Mouse (Mus musculus): ENCODE results near the gene Bsn. TPM values are rescaled to one million over a fixed set of nuclear protein-coding genes. Genes with fewer than 3 reads are reported as not detected.

The Bsn gene
- polyA plus RNA-seq, 1 experiment from 2014 or later, result 0.89 TPM

GRCm38 (mm10) chr9:108132373-108132772, 57.8 kb downstream of the Bsn start:
- Histone ChIP-seq H3K9me3 (no peaks in the 10 kb centered on the region), H3K27ac (no peak overlapping the region), H3K9ac (no peak overlapping the region), H3K27me3 (no peaks in the 10 kb centered on the region), H3K4me2 (replicated peaks) (no peak overlapping the region), H3K4me3 (no peak overlapping the region), H3K36me3 (no peaks in the 10 kb centered on the region), H3K4me1 (peaks cover 10% of the 10 kb centered on the region)
- ATAC-seq (ENCODE audit: low FRiP score, low read depth), result no peak
- WGBS, result 93% methylated on average over 3 of the region's 3 CpGs

- 84% methylated on average over 5 of the region's 5 CpGs for WGBS
- no peaks in the 10 kb centered on the region for H3K9me3 ChIP-seq
- no peaks in the 10 kb centered on the region for H3K27me3 ChIP-seq
- no peak overlapping the region for H3K4me3 ChIP-seq
- no peak for ATAC-seq (ENCODE audit: low FRiP score, low read depth)
- no peak overlapping the region for H3K4me2 ChIP-seq (replicated peaks)
- H3K36me3 ChIP-seq, result no peaks in the 10 kb centered on the region
- H3K9ac ChIP-seq, result no peak overlapping the region
- H3K27ac ChIP-seq, result no peak overlapping the region
- peaks cover 1% of the 10 kb centered on the region for H3K4me1 ChIP-seq
Measured at GRCm38 (mm10) chr9:108131502-108131901, 58.7 kb downstream of the Bsn start.

GRCm38 (mm10) chr9:108129042-108129948, 60.9 kb downstream of the Bsn start:
- Histone ChIP-seq H3K27ac (no peak overlapping the region), H3K9me3 (no peaks in the 10 kb centered on the region), H3K9ac (no peak overlapping the region), H3K36me3 (no peaks in the 10 kb centered on the region), H3K27me3 (no peaks in the 10 kb centered on the region), H3K4me2 (replicated peaks) (no peak overlapping the region), H3K4me1 (no peaks in the 10 kb centered on the region), H3K4me3 (no peak overlapping the region)
- no peak for ATAC-seq (ENCODE audit: low FRiP score, low read depth)
- WGBS, result 74% methylated on average over 13 of the region's 13 CpGs

- H3K4me2 ChIP-seq (replicated peaks), result no peak overlapping the region
- 85% methylated on average over 11 of the region's 11 CpGs for WGBS
- no peak overlapping the region for H3K27ac ChIP-seq
- H3K27me3 ChIP-seq, result no peaks in the 10 kb centered on the region
- no peaks in the 10 kb centered on the region for H3K4me1 ChIP-seq
- H3K36me3 ChIP-seq, result no peaks in the 10 kb centered on the region
- H3K9ac ChIP-seq, result no peak overlapping the region
- no peak overlapping the region for H3K4me3 ChIP-seq
- ATAC-seq (ENCODE audit: low FRiP score, low read depth), result no peak
- H3K9me3 ChIP-seq, result no peaks in the 10 kb centered on the region
Measured at GRCm38 (mm10) chr9:108128248-108128647, 61.9 kb downstream of the Bsn start.

- H3K9ac ChIP-seq, result no peak overlapping the region
- no peak for ATAC-seq (ENCODE audit: low FRiP score, low read depth)
- no peaks in the 10 kb centered on the region for H3K36me3 ChIP-seq
- 72% methylated on average over 17 of the region's 17 CpGs for WGBS
- H3K9me3 ChIP-seq, result no peaks in the 10 kb centered on the region
- H3K4me2 ChIP-seq (replicated peaks), result no peak overlapping the region
- no peaks in the 10 kb centered on the region for H3K27me3 ChIP-seq
- no peak overlapping the region for H3K27ac ChIP-seq
- no peaks in the 10 kb centered on the region for H3K4me1 ChIP-seq
- no peak overlapping the region for H3K4me3 ChIP-seq
Measured at GRCm38 (mm10) chr9:108126436-108127180, 63.6 kb downstream of the Bsn start.

- H3K9ac ChIP-seq, result no peak overlapping the region
- H3K27ac ChIP-seq, result no peak overlapping the region
- no peak overlapping the region for H3K4me3 ChIP-seq
- WGBS, result 90% methylated on average over 8 of the region's 8 CpGs
- H3K4me1 ChIP-seq, result no peaks in the 10 kb centered on the region
- no peak for ATAC-seq (ENCODE audit: low FRiP score, low read depth)
- H3K36me3 ChIP-seq, result no peaks in the 10 kb centered on the region
- H3K27me3 ChIP-seq, result no peaks in the 10 kb centered on the region
- H3K9me3 ChIP-seq, result no peaks in the 10 kb centered on the region
- no peak overlapping the region for H3K4me2 ChIP-seq (replicated peaks)
Measured at GRCm38 (mm10) chr9:108125731-108126130, 64.5 kb downstream of the Bsn start.

GRCm38 (mm10) chr9:108123916-108124315, 66.3 kb downstream of the Bsn start:
- no peak for ATAC-seq (ENCODE audit: low FRiP score, low read depth)
- Histone ChIP-seq H3K27ac (no peak overlapping the region), H3K4me3 (no peak overlapping the region), H3K27me3 (no peaks in the 10 kb centered on the region), H3K9me3 (no peaks in the 10 kb centered on the region), H3K36me3 (no peaks in the 10 kb centered on the region), H3K4me2 (replicated peaks) (no peak overlapping the region), H3K4me1 (peaks cover 12% of the 10 kb centered on the region; the same call in 1 of the 2 replicates), H3K9ac (no peak overlapping the region)
- 76% methylated on average over 4 of the region's 4 CpGs for WGBS

GRCm38 (mm10) chr9:108121170-108121969, 68.8 kb downstream of the Bsn start:
- H3K9me3 ChIP-seq, result no peaks in the 10 kb centered on the region
- 86% methylated on average over 10 of the region's 10 CpGs for WGBS

GRCm38 (mm10) chr9:108120671-108121070, 69.5 kb downstream of the Bsn start:
- H3K27ac ChIP-seq, result no peak overlapping the region
- ATAC-seq (ENCODE audit: low FRiP score, low read depth), result no peak
- no peak overlapping the region for H3K4me3 ChIP-seq
- H3K9me3 ChIP-seq, result no peaks in the 10 kb centered on the region
- peaks cover 12% of the 10 kb centered on the region; the same call in 1 of the 2 replicates for H3K4me1 ChIP-seq
- no peak overlapping the region for H3K4me2 ChIP-seq (replicated peaks)
- H3K27me3 ChIP-seq, result peaks cover 7% of the 10 kb centered on the region
- 92% methylated on average over 8 of the region's 8 CpGs for WGBS
- no peak overlapping the region for H3K9ac ChIP-seq
- no peaks in the 10 kb centered on the region for H3K36me3 ChIP-seq

More at GRCm38 (mm10) chr9:108121170-108121969, 68.8 kb downstream of the Bsn start:
- H3K4me2 ChIP-seq (replicated peaks), result no peak overlapping the region
- H3K27me3 ChIP-seq, result no peaks in the 10 kb centered on the region
- H3K4me1 ChIP-seq, result peaks cover 12% of the 10 kb centered on the region; the same call in 1 of the 2 replicates
- H3K27ac ChIP-seq, result no peak overlapping the region
- no peak overlapping the region for H3K9ac ChIP-seq
- no peak overlapping the region for H3K4me3 ChIP-seq
- H3K36me3 ChIP-seq, result no peaks in the 10 kb centered on the region
- no peak for ATAC-seq (ENCODE audit: low FRiP score, low read depth)

- H3K9me3 ChIP-seq, result no peaks in the 10 kb centered on the region
- H3K36me3 ChIP-seq, result no peaks in the 10 kb centered on the region
- H3K4me3 ChIP-seq, result no peak overlapping the region
- H3K27me3 ChIP-seq, result peaks cover 14% of the 10 kb centered on the region
- ATAC-seq (ENCODE audit: low FRiP score, low read depth), result peak; percentile 32; the same call in 1 of the 2 replicates
- 52% methylated on average over 9 of the region's 11 CpGs for WGBS
- H3K4me2 ChIP-seq (replicated peaks), result no peak overlapping the region
- no peak overlapping the region for H3K9ac ChIP-seq
- no peak overlapping the region for H3K27ac ChIP-seq
- peaks cover 12% of the 10 kb centered on the region; the same call in 1 of the 2 replicates for H3K4me1 ChIP-seq
Measured at GRCm38 (mm10) chr9:108119891-108120411, 70.2 kb downstream of the Bsn start.

- 52% methylated on average over 4 of the region's 4 CpGs for WGBS
- ATAC-seq (ENCODE audit: low FRiP score, low read depth), result peak; percentile 33; the same call in 1 of the 2 replicates
- H3K9ac ChIP-seq, result peak overlapping the region; percentile 4; the same call in 1 of the 2 replicates
- no peaks in the 10 kb centered on the region for H3K36me3 ChIP-seq
- H3K9me3 ChIP-seq, result no peaks in the 10 kb centered on the region
- no peak overlapping the region for H3K4me3 ChIP-seq
- H3K4me2 ChIP-seq (replicated peaks), result no peak overlapping the region
- H3K4me1 ChIP-seq, result peaks cover 12% of the 10 kb centered on the region; the same call in 1 of the 2 replicates
- H3K27ac ChIP-seq, result peak overlapping the region; percentile 77; the same call in 1 of the 2 replicates
- H3K27me3 ChIP-seq, result peaks cover 32% of the 10 kb centered on the region
Measured at GRCm38 (mm10) chr9:108117143-108117542, 73.0 kb downstream of the Bsn start.
